Mouse (Mus musculus) stomach, embryonic 16.5 days (tissue): Measurements from ENCODE around the gene Agpat3. TPM values are rescaled to one million over a fixed set of nuclear protein-coding genes. Genes with fewer than 3 reads are reported as not detected.

Experiments used
- ATAC-seq: fragments of 200-750 bp; cut with Nextera tagmentation; 2 replicates; pipeline ENCODE4 v1.8.0; 2017; ENCODE audit warnings: moderate number of reproducible peaks, moderate TSS enrichment; ENCODE audit not compliant: insufficient read depth, low FRiP score
- H3K27ac ChIP-seq: fragments of 300-500 bp; sonication (generic); 2 replicates; pipeline ENCODE4 v1.5.1; 2014; ENCODE audit warnings: low read length
- H3K27me3 ChIP-seq: fragments of 300-500 bp; sonication (generic); 2 replicates; pipeline ENCODE4 v1.6.1; 2014; ENCODE audit warnings: low read length, control low read depth, mixed read lengths; ENCODE audit not compliant: control insufficient read depth, insufficient read depth
- H3K36me3 ChIP-seq: fragments of 300-500 bp; sonication (generic); 2 replicates; pipeline ENCODE4 v1.6.1; 2014; ENCODE audit warnings: low read length; ENCODE audit not compliant: control insufficient read depth, insufficient read depth
- H3K4me1 ChIP-seq: fragments of 300-500 bp; sonication (generic); 2 replicates; pipeline ENCODE4 v1.6.1; 2014; ENCODE audit warnings: low read length, control low read depth, mixed read lengths; ENCODE audit not compliant: control insufficient read depth, insufficient read depth
- H3K4me2 ChIP-seq: fragments of 300-500 bp; sonication (generic); 2 replicates; pipeline ENCODE4 v1.6.1; 2014; ENCODE audit warnings: low read depth, low read length, mixed read lengths
- H3K4me3 ChIP-seq: fragments of 300-500 bp; sonication (generic); replicated peaks from 2 replicates; pipeline ENCODE4 v1.5.1; 2014; ENCODE audit warnings: mild to moderate bottlenecking, low read length
- H3K9ac ChIP-seq: fragments of 300-500 bp; sonication (generic); 2 replicates; pipeline ENCODE4 v1.6.1; 2014; ENCODE audit warnings: low read length
- H3K9me3 ChIP-seq: fragments of 300-500 bp; sonication (generic); replicated peaks from 2 replicates; pipeline ENCODE4 v1.6.1; 2016; ENCODE audit warnings: low read length, control low read depth; ENCODE audit not compliant: control insufficient read depth
- WGBS: fragments of 180-500 bp; shearing (Covaris S2); extraction: QIAGEN DNeasy Blood & Tissue Kit; methylation state at CpG from one replicate; pipeline ENCODE4 v1.1.7; 2014; 5-methylcytosine and 5-hydroxymethylcytosine counted together
- polyA plus RNA-seq: library from polyadenylated mRNA; unstranded; fragments of >200 nt; fragmentation: Nextera tagmentation; extraction: Ambion mirVana; gene quantifications from 2 replicates; pipeline ENCODE4 v1.2.1, GENCODE M21; 2015

Agpat3 gene
- polyA plus RNA-seq, 1 experiment from 2014 or later = 26.7 TPM

GRCm38 (mm10) chr10:78236885-78237629 is 115.2 kb downstream of the Agpat3 start:
- Histone ChIP-seq H3K27me3 (no peaks in the 10 kb centered on the region), H3K9ac (no peak overlapping the region), H3K4me2 (no peak overlapping the region), H3K4me3 (no peak overlapping the region), H3K4me1 (peaks cover 4% of the 10 kb centered on the region; the same call in 1 of the 2 replicates), H3K9me3 (no peaks in the 10 kb centered on the region), H3K27ac (no peak overlapping the region), H3K36me3 (no peaks in the 10 kb centered on the region)
- 71% methylated on average over 8 of the region's 8 CpGs for WGBS
- ATAC-seq = no peak; the same call in 1 of the 2 replicates

DNA sequence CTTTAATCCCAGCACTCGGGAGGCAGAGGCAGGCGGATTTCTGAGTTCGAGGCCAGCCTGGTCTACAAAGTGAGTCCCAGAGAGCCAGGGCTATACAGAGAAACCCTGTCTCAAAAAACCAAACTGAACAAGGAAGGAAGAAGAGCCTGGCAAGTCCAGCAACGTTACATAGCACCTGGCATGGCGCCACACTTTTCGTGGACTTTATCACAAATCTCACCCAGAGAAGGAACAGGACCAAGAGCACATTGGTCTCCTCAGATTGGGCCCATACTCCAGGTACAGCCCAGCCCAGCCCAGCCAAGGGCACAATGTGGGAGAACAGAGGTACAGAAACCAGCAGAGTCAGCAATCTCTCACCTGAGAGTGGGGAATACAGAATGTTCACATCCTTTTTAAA is 118.5 kb downstream of the Agpat3 start:
- WGBS = 84% methylated on average over 6 of the region's 6 CpGs
- H3K4me3 ChIP-seq = no peak overlapping the region
- H3K4me1 ChIP-seq = peaks cover 4% of the 10 kb centered on the region; the same call in 1 of the 2 replicates
- no peak overlapping the region for H3K9ac ChIP-seq
- H3K27ac ChIP-seq = no peak overlapping the region
- H3K27me3 ChIP-seq = no peaks in the 10 kb centered on the region
- H3K4me2 ChIP-seq = no peak overlapping the region
- no peaks in the 10 kb centered on the region for H3K36me3 ChIP-seq
- no peak for ATAC-seq
- no peaks in the 10 kb centered on the region for H3K9me3 ChIP-seq

- Histone ChIP-seq H3K27me3 (no peaks in the 10 kb centered on the region), H3K4me1 (peaks cover 4% of the 10 kb centered on the region; the same call in 1 of the 2 replicates), H3K36me3 (no peaks in the 10 kb centered on the region), H3K4me2 (no peak overlapping the region), H3K9ac (no peak overlapping the region), H3K27ac (no peak overlapping the region), H3K4me3 (no peak overlapping the region), H3K9me3 (no peaks in the 10 kb centered on the region)
- ATAC-seq = no peak
- 92% methylated on average over 5 of the region's 5 CpGs for WGBS
These were observed 119.1 kb downstream of the Agpat3 start for GRCm38 (mm10) chr10:78233161-78233560.

DNA sequence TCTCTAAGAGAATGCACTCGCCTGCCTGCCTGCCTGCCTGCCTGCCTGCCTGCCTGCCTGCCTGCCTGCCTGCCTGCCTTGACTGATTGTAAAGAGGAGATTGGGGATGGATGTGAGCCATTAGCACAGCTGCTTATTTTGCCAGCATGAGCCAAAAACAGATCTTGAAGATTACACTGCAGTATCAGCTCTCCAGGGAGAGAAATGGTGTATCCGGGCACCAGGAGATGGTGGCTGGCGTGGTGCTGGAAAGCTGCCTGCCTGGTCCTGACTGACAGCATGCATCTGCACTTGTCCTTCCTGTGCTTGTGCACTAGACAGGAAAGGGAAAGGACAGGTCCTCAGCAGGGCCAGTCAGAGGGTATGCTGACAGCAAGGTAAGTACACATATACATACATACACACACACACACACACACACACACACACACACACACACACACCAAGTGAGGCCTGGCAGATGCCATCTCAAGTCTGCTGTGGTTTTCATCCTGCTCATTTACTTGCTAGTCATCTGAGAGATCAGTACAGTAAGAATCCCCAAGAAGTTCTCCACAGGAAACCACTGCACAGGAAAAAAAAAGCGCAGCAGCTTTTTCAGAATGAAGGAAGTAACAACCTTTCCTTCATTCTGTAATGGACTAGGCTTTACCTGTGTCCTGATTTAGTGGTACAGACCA is 119.8 kb downstream of the Agpat3 start:
- ATAC-seq = no peak
- Histone ChIP-seq H3K27me3 (no peaks in the 10 kb centered on the region), H3K4me2 (no peak overlapping the region), H3K36me3 (no peaks in the 10 kb centered on the region), H3K4me3 (no peak overlapping the region), H3K4me1 (no peaks in the 10 kb centered on the region), H3K9ac (no peak overlapping the region), H3K9me3 (no peaks in the 10 kb centered on the region), H3K27ac (no peak overlapping the region)
- 81% methylated on average over 4 of the region's 4 CpGs for WGBS

GRCm38 (mm10) chr10:78228560-78228928 is 123.7 kb downstream of the Agpat3 start:
- 82% methylated on average over 5 of the region's 5 CpGs for WGBS
- Histone ChIP-seq H3K4me3 (no peak overlapping the region), H3K36me3 (no peaks in the 10 kb centered on the region), H3K27me3 (no peaks in the 10 kb centered on the region), H3K9me3 (no peaks in the 10 kb centered on the region), H3K4me2 (no peak overlapping the region), H3K9ac (no peak overlapping the region), H3K27ac (no peak overlapping the region), H3K4me1 (no peaks in the 10 kb centered on the region)
- ATAC-seq = no peak

DNA sequence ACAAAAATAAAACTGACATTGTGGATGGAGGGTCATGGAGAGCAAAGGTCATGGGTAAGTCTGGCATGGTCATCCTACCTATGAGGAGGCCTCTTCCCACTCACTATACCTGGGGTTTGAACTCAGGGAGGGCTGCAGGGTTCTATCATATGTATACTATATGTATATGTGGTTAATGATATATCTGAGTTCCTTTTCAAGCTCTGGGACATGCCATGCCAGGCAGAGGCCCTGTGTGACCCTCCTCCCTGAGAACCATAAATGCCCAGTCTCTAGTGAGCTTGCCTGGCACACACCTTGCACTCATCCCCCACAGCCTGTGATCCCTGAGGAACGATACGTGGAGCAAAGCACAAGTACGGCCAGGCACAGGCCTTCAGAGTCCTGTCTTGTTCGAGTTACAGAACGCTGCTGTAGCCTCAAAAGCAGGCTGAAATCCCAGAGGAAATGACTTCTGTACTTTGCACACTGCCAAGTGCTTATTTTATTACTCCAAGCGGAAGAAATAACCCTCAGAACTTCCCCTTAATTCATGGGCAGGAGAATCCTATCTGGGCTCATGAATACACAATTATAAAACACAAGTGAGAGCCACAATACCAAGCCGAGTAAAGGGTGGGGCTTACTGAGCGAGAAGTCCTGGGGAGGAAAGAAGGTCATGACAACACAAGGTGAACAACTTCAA is 124.3 kb downstream of the Agpat3 start:
- 0 out of 2 replicates have a peak, but pooled peaks have one; percentile 17 for ATAC-seq
- no peak overlapping the region for H3K9ac ChIP-seq
- H3K4me2 ChIP-seq = no peak overlapping the region
- no peaks in the 10 kb centered on the region for H3K9me3 ChIP-seq
- H3K4me3 ChIP-seq = no peak overlapping the region
- H3K36me3 ChIP-seq = no peaks in the 10 kb centered on the region
- H3K4me1 ChIP-seq = no peaks in the 10 kb centered on the region
- H3K27me3 ChIP-seq = no peaks in the 10 kb centered on the region
- WGBS = 81% methylated on average over 8 of the region's 8 CpGs
- no peak overlapping the region for H3K27ac ChIP-seq

DNA sequence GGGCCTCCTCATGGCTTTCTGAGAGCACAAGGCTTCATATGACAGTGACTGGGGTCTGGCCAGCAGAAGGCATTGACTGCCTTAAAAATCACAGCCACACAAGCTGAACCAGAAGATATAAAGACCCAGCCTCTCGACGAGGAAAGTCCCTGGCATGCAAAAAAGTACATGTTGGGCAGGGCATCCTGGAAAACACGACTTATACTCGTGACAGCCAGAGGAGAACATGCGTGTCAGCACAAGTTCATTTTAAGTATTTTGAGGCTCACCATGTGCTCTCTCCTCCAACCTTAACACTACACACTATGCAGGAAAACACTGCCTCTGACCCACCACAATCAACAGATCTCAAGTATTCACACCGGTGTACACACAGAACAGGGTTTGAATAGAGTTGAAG is 128.2 kb downstream of the Agpat3 start:
- H3K36me3 ChIP-seq = peaks cover 4% of the 10 kb centered on the region; the same call in 1 of the 2 replicates
- no peak overlapping the region for H3K4me3 ChIP-seq
- H3K27ac ChIP-seq = no peak overlapping the region
- no peak for ATAC-seq
- H3K9me3 ChIP-seq = no peaks in the 10 kb centered on the region
- 80% methylated on average over 6 of the region's 6 CpGs for WGBS
- no peak overlapping the region for H3K9ac ChIP-seq
- no peaks in the 10 kb centered on the region for H3K27me3 ChIP-seq
- H3K4me2 ChIP-seq = no peak overlapping the region
- no peaks in the 10 kb centered on the region for H3K4me1 ChIP-seq

GRCm38 (mm10) chr10:78222908-78223307 is 129.4 kb downstream of the Agpat3 start:
- Histone ChIP-seq H3K36me3 (peaks cover 4% of the 10 kb centered on the region; the same call in 1 of the 2 replicates), H3K27me3 (no peaks in the 10 kb centered on the region), H3K27ac (no peak overlapping the region), H3K9ac (no peak overlapping the region), H3K4me1 (no peaks in the 10 kb centered on the region), H3K9me3 (no peaks in the 10 kb centered on the region), H3K4me2 (no peak overlapping the region), H3K4me3 (no peak overlapping the region)
- WGBS = 79% methylated on average over 4 of the region's 4 CpGs
- no peak for ATAC-seq

DNA sequence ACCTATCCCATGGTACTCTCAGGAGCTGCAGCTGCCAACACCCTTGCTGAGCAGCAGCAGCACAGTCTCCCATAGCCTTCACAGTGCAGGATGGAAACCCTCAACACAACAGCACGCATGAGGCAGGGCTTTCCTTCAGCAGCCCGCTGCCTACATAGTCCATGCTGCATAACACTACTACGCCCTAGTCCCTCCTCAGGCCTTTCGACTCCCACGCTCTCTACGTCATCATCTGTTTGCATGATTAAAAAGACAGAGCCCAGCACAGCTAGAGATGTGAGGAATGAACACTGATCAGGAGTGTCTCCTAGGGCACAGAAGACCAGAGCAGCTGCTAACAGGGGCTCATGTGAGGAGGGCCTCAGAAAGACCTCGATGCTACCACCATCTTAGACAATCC is 131.0 kb downstream of the Agpat3 start:
- Histone ChIP-seq H3K27ac (no peak overlapping the region), H3K4me3 (no peak overlapping the region), H3K9ac (no peak overlapping the region), H3K4me2 (no peak overlapping the region), H3K4me1 (no peaks in the 10 kb centered on the region), H3K36me3 (peaks cover 4% of the 10 kb centered on the region; the same call in 1 of the 2 replicates), H3K9me3 (no peaks in the 10 kb centered on the region), H3K27me3 (no peaks in the 10 kb centered on the region)
- WGBS = 91% methylated on average over 7 of the region's 7 CpGs
- no peak for ATAC-seq
